Mouse (Mus musculus) G1E (cell line): ENCODE data around the gene Zmynd19.

Experiments
- CTCF ChIP-seq: IDR thresholded peaks from 2 replicates; pipeline ENCODE4 v1.5.1; 2012; ENCODE audit warnings: low read depth, low read length, inconsistent platforms, mixed read lengths
- GATA1 ChIP-seq: IDR thresholded peaks from 2 replicates; pipeline ENCODE4 v1.6.1; 2012; ENCODE audit warnings: borderline replicate concordance, low read length, inconsistent platforms, mixed read lengths
- TAL1 ChIP-seq: conservative IDR thresholded peaks from 2 replicates; pipeline ENCODE4 v1.6.1; 2012; ENCODE audit warnings: low read depth, low read length, inconsistent platforms, mixed read lengths

- TF ChIP-seq TAL1, result no peak
- TF ChIP-seq CTCF, result 0 out of 2 replicates have a peak, but pooled peaks have one; percentile 14
- no peak for TF ChIP-seq GATA1
These were observed 26.0 kb upstream of the Zmynd19 start for GRCm38 (mm10) chr2:24923561-24923960.
